Mouse (Mus musculus): ENCODE results near the gene Qsox1.

Qsox1 gene

GRCm38 (mm10) chr1:155747911-155748310 is 64.8 kb downstream of the Qsox1 start:
- DNase-seq (ENCODE audit: low read depth, low spot score): no peak

GRCm38 (mm10) chr1:155747011-155747410 is 65.7 kb downstream of the Qsox1 start:
- DNase-seq (ENCODE audit: low read depth, low spot score): no peak

DNA sequence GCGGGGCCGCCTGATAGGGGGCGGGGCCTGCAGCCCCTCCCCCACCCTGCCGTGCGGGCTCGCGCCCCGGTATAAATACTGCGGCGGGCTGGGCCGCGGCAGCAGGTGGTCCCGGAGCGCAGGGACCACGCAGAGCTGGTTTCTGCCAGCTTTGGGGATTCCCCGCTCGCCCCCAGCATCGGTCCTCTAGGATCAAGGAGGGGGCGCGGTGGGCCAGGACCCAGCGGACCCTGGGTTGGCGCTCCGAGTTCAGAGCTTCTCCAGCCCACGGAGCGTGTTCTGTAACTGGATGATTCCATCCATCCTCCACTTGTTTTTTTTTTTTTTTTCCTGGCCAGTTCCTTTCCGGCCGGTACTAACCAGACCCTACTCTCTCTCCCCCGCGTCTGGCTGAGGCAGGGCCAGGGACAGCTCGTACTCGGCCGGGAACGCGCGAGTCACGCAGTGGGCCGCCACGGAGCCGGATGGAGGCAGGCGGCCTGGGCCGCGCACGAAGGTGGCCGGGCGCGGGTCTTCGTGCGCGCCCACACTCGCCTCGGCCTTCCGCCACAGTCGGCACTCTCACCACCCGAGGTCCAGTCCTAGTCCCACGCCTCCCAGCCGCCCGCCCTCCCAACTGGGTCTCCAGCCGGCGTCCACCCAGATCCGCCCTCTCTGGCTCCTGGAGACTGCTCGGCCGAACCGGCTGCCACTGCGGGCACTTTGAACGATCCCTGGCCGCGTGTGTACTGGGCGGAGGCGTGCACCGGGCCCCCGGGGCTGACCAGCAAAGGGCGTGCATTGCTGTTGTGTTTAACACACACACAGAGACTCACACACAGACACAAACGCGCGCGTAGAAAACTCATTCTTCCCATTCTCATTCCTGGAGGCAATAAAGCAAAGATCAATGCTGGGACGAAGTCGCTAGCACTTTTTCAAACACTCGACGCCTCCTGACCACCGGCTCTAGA is 70.0 kb downstream of the Qsox1 start:
- DNase-seq (ENCODE audit: low read depth, low spot score): peak; percentile 53

GRCm38 (mm10) chr1:155741988-155742387 is 70.7 kb downstream of the Qsox1 start:
- peak; percentile 80 for DNase-seq (ENCODE audit: low read depth, low spot score)

DNA sequence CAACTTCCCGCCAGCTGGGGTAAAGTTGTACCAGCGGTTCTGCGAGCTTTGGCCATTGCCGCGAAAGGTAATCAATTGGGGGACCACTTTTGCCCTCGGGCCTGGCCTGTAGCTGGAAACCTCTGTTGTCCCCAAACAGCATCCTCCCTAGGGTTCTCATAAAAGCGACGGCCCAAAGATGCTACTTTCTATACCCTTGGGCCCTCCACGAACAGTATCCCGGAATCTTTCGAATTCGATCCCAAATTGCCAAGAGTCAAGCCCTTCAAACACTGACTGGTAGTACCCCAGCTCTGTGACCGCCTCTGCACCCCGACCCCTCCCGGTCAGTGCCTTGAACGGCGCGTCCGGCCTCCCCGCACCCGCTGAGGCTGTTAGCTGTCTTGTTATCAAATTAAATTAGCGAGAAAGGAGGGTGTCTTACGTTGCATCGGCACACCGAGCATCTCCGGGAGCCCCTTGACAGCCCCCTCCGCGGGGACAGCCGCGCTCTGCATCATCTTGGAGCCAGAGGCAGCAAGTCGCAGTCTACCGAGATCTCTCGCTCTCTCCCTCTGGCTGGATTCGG is 71.2 kb downstream of the Qsox1 start:
- DNase-seq (ENCODE audit: low read depth, low spot score): no peak

- peak; percentile 71 for DNase-seq (ENCODE audit: low read depth, low spot score)
Observed at GRCm38 (mm10) chr1:155740622-155741377, 71.9 kb downstream of the Qsox1 start.

DNA sequence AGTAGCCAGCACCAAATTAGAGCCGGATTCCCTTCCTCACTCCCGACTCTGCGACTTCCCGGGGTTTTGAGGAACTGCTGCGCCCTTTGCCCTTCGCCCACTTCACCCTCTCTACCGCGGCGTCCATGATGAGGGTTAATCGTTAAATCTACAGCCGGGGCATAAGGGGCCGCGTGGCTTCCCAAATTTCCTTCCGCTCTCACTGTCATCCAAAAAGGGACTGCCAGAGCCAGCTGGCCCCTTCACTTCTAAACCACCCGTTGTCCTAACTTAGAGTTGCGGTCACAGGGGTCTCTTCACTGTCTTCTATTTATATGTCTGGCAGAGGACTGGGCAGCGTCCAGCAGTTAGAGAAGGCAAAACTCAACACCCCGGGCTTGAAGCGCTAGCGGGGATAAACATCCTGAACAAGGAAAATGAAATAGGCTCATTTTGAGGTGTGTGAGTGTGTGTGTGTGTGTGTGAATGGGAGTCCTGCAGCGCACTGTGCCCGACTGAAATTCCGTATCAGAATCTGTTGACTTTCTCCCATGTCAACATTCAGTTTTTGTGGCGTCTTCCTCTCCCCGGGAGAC is 74.8 kb downstream of the Qsox1 start:
- DNase-seq (ENCODE audit: low read depth, low spot score): peak; percentile 16

DNA sequence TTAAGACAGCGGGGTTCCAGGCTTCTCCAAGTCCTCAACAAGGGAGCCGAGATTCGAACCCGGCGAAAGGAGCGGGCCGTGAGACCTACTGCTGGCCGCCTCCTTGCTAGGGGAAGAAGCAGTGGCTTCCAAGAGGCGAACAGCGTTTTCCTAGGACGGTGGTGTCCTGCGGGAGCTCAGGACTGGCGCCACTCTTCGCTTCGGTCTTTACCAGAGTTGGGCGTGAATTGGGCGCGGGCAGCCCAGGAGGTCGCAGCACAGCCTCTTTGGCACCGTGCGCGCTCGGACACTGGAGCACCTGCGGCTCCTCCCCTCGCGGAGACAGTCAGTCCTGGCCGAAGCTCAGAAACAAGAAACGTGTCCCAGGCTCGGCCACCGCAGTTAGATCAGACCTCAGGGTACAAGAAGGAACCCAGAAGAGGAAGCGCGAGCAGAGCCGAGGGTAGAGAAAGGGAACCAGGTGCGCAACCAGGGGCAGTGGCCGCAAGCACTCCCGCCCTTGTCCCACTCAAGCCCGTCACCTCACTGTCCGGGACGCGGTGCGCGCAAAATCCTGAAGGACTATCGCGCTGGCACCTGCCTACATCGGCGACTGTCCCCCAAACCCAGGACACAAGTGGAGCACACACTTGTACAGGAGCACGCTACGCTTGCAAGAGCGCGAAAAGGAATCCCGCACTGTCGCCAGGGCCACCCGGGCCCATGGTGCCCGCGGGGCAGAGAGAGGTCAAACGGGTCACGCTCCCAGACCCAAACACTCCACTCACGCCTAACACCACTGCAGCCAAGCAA is 75.5 kb downstream of the Qsox1 start:
- DNase-seq (ENCODE audit: low read depth, low spot score): peak; percentile 62

DNA sequence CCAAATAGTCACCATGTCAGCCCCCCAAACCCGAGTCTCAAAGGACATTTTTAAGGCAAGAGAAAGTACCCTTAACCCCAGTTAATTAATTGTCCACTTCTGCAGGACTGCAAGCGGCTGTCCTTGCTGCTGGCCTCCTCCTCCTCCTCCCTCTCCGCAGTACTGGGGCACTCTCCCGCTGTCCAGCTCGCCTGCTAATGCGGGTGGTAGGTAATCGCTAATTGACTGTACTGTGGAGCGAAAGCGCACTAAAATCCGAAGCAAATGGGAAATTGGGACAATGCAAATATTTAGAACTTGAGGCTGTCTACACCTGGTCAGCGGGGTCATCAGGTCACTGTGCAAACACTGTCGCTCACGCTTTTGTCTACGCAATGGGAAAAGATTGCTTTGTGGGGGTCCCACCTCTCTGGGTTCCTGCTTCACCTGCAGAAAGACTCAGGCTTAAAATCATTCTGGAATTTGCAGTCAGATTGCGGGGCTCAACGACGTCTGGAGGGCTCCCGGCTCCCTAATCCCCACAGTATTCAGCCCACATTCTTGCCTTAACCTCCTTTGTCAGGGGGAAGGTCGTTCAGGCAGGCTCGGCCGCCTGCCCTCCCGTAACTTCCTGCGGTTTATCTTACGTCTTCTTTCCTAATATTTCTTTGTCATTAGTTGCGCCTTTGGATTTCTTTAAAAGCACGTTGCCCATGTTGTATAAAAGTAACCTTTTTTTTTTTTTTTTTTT is 76.4 kb downstream of the Qsox1 start:
- peak; percentile 54 for DNase-seq (ENCODE audit: low read depth, low spot score)

GRCm38 (mm10) chr1:155731156-155731555 is 81.5 kb downstream of the Qsox1 start:
- DNase-seq (ENCODE audit: low read depth, low spot score): peak; percentile 41

DNA sequence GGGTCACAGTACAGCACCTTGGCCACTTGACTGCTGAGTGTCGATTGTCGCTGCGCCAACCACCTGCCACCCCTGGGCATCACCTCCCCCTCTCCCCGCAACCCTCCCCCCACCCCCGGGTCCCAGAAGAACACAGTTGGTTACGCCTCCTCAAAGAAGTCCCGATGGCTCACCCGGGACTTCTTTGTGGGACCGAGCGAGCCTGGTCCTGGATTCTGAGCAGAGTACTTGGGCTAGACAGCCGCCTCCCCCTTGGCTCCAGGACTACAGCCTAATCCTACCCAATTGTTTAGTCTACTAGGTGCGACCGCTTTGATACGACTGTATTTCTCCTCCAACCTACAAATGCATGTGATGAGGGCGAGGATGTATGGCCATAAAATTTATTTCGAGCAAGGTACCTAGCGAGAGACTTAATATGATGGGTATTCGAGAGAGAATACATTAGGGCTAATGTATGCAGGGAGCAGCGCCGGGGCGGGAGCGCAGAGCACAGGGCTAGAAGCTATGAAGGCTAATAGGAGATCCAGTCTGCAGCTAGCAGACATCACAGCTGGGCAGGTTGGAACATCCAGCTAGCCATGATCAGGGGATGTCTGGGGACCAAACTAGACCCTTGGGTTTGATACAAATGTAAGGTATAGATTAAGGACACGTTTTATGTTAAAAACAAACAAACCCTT is 83.4 kb downstream of the Qsox1 start:
- DNase-seq (ENCODE audit: low read depth, low spot score): no peak

GRCm38 (mm10) chr1:155727830-155728229 is 84.9 kb downstream of the Qsox1 start:
- DNase-seq (ENCODE audit: low read depth, low spot score): no peak

Data from R1 (cell line).